Mouse (Mus musculus) thymus, postnatal 14 days (tissue): ENCODE data around the gene Scgb1a1.
"Not testable (repeated sequence)": the region's sequence is repeated elsewhere in the genome, so short reads cannot be mapped to it uniquely, and the experiment has no call there.

ENCODE experiments used
- DNase-seq: peaks from one replicate; pipeline ENCODE4 v3.0.0; 2021

Scgb1a1 gene

GRCm38 (mm10) chr19:9065621-9066561 lies 21.9 kb downstream of the Scgb1a1 start:
- DNase-seq, result peak; percentile 60

DNA sequence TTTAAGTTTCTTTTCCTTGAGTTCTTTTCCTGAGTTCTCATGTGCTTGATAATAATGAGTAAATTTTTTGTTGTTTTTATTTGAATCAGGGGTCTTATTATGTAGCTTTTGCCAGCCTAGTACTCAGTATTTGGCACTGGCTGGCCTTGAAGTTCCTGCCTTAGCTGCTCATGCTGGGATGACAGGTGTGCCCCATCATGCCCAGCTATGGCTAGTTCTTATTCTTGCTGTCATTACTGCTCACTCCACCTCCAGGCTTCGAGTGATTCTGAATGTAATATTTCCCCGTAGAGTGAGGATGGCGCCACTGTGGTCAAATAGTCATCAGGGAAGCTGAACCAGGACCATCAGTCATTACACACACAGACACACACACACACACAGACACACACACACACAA lies 23.9 kb downstream of the Scgb1a1 start:
- no peak for DNase-seq

- no peak for DNase-seq
Measured at GRCm38 (mm10) chr19:9062822-9063221, 24.9 kb downstream of the Scgb1a1 start.

- no peak for DNase-seq
Measured at GRCm38 (mm10) chr19:9061221-9061893, 26.4 kb downstream of the Scgb1a1 start.

DNA sequence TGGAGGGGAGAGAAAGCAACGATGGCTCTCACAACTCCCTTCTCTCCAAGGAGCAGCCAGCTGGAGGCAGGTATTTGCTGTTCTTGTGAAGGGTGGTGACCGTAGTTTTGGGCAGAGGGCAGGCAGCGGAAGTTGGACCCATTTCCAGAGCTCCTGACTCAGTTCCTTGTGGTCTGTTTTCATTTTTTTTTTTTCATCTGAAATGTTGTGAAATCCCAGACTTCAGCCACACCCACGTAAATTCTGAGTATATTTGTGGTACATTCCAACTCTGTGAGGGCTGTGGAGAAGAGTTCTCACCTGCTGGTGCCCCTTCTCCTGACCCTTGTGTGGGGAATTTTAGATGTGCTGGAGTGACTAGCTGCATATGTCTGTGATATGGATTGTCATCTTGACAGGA lies 27.7 kb downstream of the Scgb1a1 start:
- no peak for DNase-seq

DNA sequence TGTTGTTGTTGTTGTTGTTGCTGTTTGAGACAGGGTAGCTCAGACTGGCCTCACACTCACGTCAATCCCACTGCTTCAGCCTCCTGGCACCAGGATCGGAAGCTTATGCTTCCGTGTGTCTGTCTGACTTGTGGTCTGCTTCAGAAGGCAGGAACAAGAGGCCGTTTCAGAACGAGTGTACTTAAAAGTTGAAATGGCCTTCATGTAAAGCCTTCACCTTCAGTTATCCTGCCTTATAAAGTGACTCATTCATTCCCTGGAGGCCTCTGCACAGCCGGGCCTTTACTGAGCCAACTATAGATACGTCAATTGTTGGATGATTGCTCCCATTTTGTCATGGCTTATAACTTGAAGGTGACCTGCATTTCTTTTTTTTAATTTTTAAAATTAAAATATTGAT lies 28.4 kb downstream of the Scgb1a1 start:
- DNase-seq, result no peak

DNA sequence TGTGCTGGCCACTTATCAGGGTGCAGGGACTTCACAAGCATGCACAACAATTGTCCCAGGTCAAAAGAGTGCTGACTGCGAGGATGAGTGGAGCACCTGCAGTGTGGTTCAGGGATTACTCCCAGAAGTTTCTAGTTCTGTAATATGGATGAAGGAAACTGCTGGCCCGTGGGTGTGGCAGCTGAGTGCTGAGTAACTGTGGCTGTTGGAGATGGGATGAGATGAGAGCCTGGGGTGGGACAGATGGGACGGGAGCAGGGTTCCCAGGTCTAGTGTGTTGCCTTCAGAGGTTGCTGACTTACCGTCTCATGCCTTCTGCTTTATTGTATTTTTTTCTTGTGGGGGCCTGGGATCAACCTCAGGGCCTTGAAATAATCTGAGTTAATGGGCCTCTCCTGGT lies 28.8 kb downstream of the Scgb1a1 start:
- no peak for DNase-seq

DNA sequence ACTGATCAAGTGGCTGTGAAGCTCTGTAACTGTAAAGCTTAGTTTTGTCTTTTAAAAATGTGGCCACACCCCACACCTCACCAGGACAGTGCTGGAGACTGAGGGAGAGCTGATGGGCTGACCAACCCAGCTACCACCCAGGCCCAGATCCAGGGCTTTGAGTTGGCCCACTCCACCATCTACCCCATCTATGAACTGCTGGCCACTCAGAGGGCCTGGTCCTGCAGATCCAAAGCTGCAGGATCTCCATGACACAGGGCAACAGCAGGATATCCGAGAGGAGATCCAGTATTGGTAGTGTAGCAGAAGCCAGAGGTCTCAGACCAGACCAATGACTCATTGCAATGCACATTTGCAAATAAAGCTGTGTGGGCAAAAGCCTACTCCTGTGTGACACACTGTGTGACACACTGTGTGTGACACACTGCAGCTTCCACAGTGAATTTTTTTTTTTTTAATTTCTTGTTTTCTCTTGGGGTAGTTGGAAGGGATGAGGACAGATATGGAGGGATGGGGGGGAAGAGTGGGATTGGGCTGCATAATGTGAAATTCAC lies 29.4 kb downstream of the Scgb1a1 start:
- no peak for DNase-seq

DNA sequence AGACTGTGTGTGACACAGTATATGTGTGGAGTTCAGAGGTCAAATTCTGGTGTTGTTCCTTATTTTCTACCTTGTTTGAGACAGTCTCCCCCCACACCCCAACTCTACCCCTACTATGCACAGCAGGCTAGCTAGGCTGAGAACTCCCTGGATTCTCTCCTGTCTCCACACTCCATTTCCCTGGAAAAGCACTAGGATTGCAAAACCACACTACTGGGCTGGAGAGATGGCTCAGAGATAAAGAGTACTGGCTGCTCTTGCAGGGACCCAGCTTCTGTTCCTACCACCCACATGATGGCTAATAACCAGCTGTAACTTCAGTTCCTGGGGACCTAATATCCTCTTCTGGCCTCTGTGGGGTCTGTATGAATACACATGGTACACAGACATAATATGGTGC lies 30.1 kb downstream of the Scgb1a1 start:
- DNase-seq, result no peak

- DNase-seq, result no peak
Measured at GRCm38 (mm10) chr19:9055703-9056355, 31.9 kb downstream of the Scgb1a1 start.

- DNase-seq, result peak; percentile 72
Measured at GRCm38 (mm10) chr19:9055153-9055552, 32.6 kb downstream of the Scgb1a1 start.

GRCm38 (mm10) chr19:9052803-9053431 lies 34.8 kb downstream of the Scgb1a1 start:
- peak; percentile 37 for DNase-seq

DNA sequence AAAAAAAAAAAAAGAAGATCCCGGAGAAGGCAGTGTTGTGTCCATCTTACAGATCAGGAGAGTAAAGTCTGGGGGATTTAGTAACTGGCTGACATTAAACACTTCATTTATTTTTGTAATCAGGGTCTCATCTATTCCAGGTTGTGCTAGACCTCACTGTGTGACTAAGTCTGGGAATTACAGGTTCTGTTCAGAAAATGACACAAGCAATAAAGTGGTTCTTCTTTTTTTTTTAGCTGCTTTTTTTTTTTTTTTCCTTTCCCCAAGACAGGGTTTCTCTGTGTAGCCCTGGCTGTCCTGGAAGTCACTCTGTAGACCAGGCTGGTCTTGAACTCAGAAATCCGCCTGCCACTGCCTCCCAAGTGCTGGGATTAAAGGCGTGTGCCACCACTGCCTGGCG lies 35.8 kb downstream of the Scgb1a1 start:
- not testable (repeated sequence) for DNase-seq

DNA sequence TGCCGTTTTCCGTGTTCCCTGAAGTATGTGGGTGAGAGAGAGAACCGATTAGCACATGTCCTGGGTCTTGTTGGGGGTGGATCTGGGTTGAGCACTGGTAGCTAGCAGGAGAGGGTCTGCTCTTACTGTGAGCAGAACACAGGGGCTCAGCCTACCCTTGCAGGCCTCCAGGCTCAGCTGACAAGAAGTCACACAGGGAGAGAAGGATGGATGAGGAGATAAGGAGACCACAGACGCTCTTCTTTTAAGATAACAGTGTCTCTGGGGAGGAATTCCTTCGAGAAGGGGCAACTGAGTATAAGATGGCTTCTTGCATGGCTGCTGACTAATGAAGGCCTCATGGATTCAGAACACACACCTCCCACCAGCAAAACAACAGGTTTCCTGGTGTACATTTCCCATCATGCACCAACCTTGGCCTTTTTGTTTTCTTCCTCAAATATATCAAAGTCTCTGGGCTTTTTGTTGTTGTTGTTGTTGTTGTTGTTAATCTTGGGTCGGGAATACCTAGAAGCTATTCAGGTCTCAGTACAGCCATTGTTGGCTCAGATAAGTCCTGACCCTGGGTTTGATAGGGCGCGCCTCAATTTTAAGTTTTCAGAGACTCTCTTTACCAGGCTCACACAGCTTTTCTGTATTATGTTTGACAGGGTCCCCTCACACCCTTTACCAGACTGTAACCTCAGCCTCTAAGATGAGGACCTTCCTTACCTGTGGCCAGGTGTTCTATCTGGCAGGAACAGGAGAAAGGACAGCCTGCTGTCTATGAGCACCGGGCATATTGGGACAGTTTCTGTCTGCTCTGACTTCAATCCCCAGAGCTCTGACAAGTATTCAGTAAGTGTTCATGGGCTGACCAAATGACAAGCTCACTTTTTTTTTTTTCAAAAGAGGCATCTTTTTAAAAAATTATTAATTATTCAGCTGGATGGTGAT lies 37.2 kb downstream of the Scgb1a1 start:
- DNase-seq, result no peak

GRCm38 (mm10) chr19:9048981-9049687 lies 38.6 kb downstream of the Scgb1a1 start:
- DNase-seq, result no peak

DNA sequence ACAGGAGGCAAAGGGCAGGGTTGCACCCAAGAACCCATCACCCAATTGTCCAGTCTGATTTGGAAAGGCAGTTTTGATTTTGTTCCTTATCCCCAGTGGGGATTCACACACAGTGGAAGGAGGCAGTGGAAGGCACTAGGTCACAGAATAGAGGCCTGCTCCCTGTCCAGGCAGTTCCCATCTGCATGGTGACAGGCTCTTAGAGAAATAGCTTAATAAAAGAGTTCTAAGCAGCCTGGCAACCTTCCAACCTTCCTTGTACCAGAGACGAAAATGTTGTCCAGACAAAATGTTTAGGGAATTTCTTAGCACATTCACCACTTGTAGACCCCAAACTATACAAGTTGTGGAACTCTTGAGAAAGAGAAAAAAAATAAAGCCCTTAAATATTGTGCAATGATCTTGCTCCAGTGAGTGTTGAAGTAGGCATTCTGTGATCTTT lies 39.8 kb downstream of the Scgb1a1 start:
- DNase-seq, result no peak

DNA sequence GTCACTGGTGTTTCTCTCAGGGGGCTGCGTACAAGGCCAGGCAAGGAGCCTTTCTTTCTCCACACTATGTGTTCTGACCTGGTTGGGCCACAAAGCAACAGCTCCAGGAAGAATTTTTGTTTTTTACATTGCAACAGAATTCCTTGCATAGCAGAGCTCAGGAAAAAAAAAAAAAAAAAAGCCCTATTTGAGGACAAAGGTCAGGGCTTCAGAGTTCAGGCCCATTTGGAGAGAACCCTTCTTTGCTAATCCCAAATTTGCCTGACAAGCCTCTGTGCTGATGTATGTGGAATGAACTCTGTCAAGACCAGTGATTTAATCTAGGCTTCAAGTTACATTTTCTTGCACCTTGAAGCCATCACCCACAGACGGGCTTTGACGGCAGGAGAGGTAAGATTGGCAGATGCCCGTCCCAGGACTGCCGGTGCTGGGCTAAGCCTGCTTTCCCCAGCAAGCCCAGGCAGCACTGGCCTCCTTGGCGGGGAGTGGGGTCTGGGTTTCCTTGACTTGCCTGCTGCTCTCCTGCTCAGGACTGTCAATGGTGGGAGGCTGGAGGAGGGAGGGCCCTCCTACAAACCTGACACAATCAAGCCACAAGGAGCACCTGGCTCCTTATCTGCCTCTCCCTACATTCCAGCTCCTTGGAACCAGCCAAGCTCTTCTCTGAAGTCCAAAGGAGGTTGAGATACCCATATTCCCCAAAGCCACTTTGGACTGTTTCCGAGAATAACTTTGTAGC lies 40.4 kb downstream of the Scgb1a1 start:
- DNase-seq, result no peak

GRCm38 (mm10) chr19:9044291-9044690 lies 43.5 kb downstream of the Scgb1a1 start:
- peak; percentile 41 for DNase-seq

- no peak for DNase-seq
Measured at GRCm38 (mm10) chr19:9043123-9043522, 44.6 kb downstream of the Scgb1a1 start.

DNA sequence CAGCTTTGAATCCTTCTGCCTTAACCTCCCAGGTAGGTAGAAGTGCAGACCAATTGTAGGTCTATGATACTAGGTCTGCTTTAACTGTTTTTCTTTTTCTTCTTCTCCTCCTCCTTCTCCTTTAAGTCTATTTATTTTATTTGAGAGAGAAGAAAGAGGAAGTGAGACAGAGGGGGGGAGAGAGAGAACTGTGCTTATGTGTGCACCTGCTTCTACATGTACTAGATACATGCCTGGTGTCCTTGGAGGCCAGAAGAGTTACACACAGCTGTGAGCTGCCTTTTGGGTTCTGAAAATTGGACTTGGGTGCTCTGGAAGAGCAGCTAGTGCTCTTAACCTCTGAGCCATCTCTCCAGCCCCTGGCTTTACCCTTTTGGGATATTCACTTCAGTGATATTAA lies 46.7 kb downstream of the Scgb1a1 start:
- peak; percentile 51 for DNase-seq
